Mouse (Mus musculus) heart, embryonic 13.5 days (tissue): ENCODE measurements around the gene Hacd1. TPM values are rescaled to one million over a fixed set of nuclear protein-coding genes. Genes with fewer than 3 reads are reported as not detected.

Experiments used
- ATAC-seq: fragments of 200-750 bp; cut with Nextera tagmentation; 2 replicates; pipeline ENCODE4 v1.8.0; 2017; ENCODE audit warnings: moderate TSS enrichment; ENCODE audit not compliant: insufficient number of reproducible peaks, low FRiP score, low TSS enrichment; ENCODE audit errors: extremely low read depth
- H3K27ac ChIP-seq: fragments of 300-500 bp; sonication (generic); replicated peaks from 2 replicates; pipeline ENCODE4 v1.5.1; 2015; ENCODE audit warnings: moderate library complexity, mild to moderate bottlenecking, inconsistent platforms
- H3K27me3 ChIP-seq: fragments of 300-500 bp; sonication (generic); replicated peaks from 2 replicates; pipeline ENCODE4 v1.6.1; 2015; ENCODE audit warnings: mild to moderate bottlenecking, inconsistent platforms
- H3K36me3 ChIP-seq: fragments of 300-500 bp; sonication (generic); 2 replicates; pipeline ENCODE4 v1.6.1; 2015; ENCODE audit warnings: mild to moderate bottlenecking, inconsistent platforms
- H3K4me1 ChIP-seq: fragments of 300-500 bp; sonication (generic); 2 replicates; pipeline ENCODE4 v1.6.1; 2015; ENCODE audit warnings: inconsistent platforms
- H3K4me2 ChIP-seq: fragments of 300-500 bp; sonication (generic); 2 replicates; pipeline ENCODE4 v1.6.1; 2015; ENCODE audit warnings: inconsistent platforms, mild to moderate bottlenecking, moderate library complexity
- H3K4me3 ChIP-seq: fragments of 300-500 bp; sonication (generic); 2 replicates; pipeline ENCODE4 v1.5.1; 2015; ENCODE audit warnings: moderate library complexity, mild to moderate bottlenecking, inconsistent platforms
- H3K9ac ChIP-seq: fragments of 300-500 bp; sonication (generic); 2 replicates; pipeline ENCODE4 v1.6.1; 2015; ENCODE audit warnings: inconsistent platforms, mild to moderate bottlenecking, moderate library complexity
- H3K9me3 ChIP-seq: fragments of 300-500 bp; sonication (generic); 2 replicates; pipeline ENCODE4 v1.6.1; 2016; ENCODE audit warnings: inconsistent platforms
- whole genome bisulfite sequencing: fragments of 180-500 bp; shearing (Covaris S2); methylation state at CpG from one replicate; pipeline ENCODE4 v1.1.7; 2015; ENCODE audit warnings: mixed read lengths; 5-methylcytosine and 5-hydroxymethylcytosine counted together
- polyA plus RNA-seq: library from polyadenylated mRNA; unstranded; fragments of >200 nt; fragmentation: Nextera tagmentation; extraction: Ambion mirVana; gene quantifications from 2 replicates; pipeline ENCODE4 v1.2.1, GENCODE M21; 2015

The Hacd1 gene
- polyA plus RNA-seq, 1 experiment from 2014 or later = 212 TPM

DNA sequence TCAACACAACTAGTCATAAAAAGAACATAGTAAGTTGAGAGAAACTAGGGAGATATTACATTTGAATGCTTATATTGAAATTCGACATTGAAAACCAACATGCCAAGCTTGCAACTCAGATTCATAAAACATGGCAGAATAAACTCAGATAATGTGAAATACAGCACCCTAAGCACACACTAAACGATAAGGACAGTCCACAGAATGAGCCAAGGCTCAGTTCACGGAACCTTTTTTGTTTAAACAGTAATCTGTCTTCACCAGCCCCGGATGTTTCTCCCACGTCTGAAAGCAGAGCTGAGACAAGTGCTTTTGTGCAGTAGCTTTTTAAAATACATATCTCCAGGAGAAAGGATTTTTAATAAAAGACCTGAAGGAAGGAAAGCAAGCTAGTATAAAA is 247.3 kb downstream of the Hacd1 start:
- no peak overlapping the region for H3K27ac ChIP-seq
- no peak overlapping the region for H3K4me2 ChIP-seq
- H3K27me3 ChIP-seq = no peaks in the 10 kb centered on the region
- H3K9me3 ChIP-seq = 0 out of 2 replicates have a peak, but pooled peaks cover 2% of the 10 kb centered on the region
- no peak overlapping the region for H3K9ac ChIP-seq
- no peaks in the 10 kb centered on the region for H3K36me3 ChIP-seq
- 60% methylated on average over 5 of the region's 5 CpGs for WGBS
- H3K4me1 ChIP-seq = no peaks in the 10 kb centered on the region
- no peak for ATAC-seq
- H3K4me3 ChIP-seq = no peak overlapping the region

DNA sequence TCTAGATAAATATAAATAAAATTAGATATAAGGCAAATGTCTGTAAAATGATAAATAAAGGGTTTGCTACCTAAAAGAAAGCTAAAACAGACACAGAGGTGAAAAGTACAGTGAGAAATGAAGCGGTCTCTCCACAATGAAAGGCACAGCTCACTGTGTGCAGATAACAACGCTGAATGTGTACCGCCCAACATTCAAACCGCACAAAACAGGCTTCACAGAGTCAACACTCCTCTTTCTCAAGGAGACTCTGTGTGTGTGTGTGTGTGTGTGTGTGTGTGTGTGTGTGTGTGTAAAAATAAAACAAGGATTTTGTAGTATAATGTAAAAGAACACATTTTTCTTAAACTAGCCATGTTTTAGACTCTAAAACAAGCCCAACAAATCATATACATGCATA is 247.9 kb downstream of the Hacd1 start:
- Histone ChIP-seq H3K9ac (no peak overlapping the region), H3K4me3 (no peak overlapping the region), H3K4me2 (no peak overlapping the region), H3K36me3 (no peaks in the 10 kb centered on the region), H3K4me1 (no peaks in the 10 kb centered on the region), H3K27me3 (0 out of 2 replicates have a peak, but pooled peaks cover under 1% of the 10 kb centered on the region), H3K27ac (no peak overlapping the region), H3K9me3 (0 out of 2 replicates have a peak, but pooled peaks cover 2% of the 10 kb centered on the region)
- ATAC-seq = no peak
- WGBS = 58% methylated on average over 4 of the region's 4 CpGs

DNA sequence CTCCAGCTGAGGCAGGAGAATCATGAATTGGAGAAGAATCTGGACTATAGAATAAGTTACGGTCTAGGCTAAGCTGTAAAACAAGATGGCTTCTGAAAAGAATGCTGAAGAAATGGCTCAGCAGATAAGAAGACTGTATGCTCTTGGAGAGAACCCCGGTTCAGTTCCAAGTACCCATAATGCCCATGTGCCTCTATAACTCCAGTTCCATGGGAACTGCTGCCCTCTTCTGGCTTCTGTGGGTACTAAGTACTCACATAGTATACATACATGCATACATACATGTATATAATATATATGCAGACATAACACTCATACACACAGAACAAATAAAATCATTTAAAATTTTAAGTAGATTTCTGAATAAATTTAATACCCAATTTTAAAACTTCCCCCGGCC is 249.8 kb downstream of the Hacd1 start:
- H3K9me3 ChIP-seq = 0 out of 2 replicates have a peak, but pooled peaks cover 2% of the 10 kb centered on the region
- no peak for ATAC-seq
- WGBS = 82% methylated on average over 3 of the region's 3 CpGs

DNA sequence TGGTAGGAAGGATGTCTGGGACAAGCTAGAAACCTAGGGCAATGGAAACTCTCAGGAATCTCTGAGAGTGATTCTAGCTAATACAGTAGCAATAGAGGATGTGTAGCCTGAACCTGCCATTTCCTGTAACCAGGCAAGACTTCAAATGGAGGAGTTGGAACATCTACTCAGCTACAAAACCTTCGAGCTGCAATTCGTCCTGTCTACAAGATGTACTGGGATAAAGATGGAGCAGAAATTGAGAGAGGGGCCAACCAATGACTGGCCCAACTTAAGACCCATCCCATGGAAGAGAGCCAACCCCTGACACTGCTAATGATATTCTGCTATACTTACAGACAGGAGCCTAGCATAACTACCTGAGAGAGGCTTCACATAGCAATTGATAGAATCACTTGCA is 255.3 kb downstream of the Hacd1 start:
- no peak overlapping the region for H3K4me2 ChIP-seq
- H3K27ac ChIP-seq = no peak overlapping the region
- H3K9ac ChIP-seq = no peak overlapping the region
- 74% methylated on average over 2 of the region's 2 CpGs for WGBS
- H3K4me3 ChIP-seq = no peak overlapping the region
- H3K9me3 ChIP-seq = no peaks in the 10 kb centered on the region
- peaks cover 16% of the 10 kb centered on the region for H3K27me3 ChIP-seq
- no peaks in the 10 kb centered on the region for H3K36me3 ChIP-seq
- no peaks in the 10 kb centered on the region for H3K4me1 ChIP-seq
- no peak for ATAC-seq

More for the DNA sequence above, 249.8 kb downstream of the Hacd1 start:
- Histone ChIP-seq H3K27ac (no peak overlapping the region), H3K4me1 (no peaks in the 10 kb centered on the region), H3K27me3 (0 out of 2 replicates have a peak, but pooled peaks cover 3% of the 10 kb centered on the region), H3K4me3 (no peak overlapping the region), H3K9ac (no peak overlapping the region), H3K36me3 (no peaks in the 10 kb centered on the region), H3K4me2 (no peak overlapping the region)

Other genes starting within 250 kb of the Hacd1 start
- gene Stam, start 18.0 kb upstream of the Hacd1 start, polyA plus RNA-seq = 49.4 and 54.1 TPM in 2 replicates
- 0.05 and 0.11 TPM in 2 replicates for gene Tmem236, start 118.4 kb upstream of the Hacd1 start, polyA plus RNA-seq
- 3.8 and 4.9 TPM in 2 replicates for gene Mrc1, start 173.3 kb upstream of the Hacd1 start, polyA plus RNA-seq